Mouse (Mus musculus): ENCODE results near the gene Klhl8.

Gene Klhl8

GRCm38 (mm10) chr5:103813997-103814542, 97.0 kb downstream of the Klhl8 start:
- no peak for DNase-seq (ENCODE audit: low read depth, low spot score)

- DNase-seq (ENCODE audit: low read depth, low spot score) = no peak
These were observed 97.8 kb downstream of the Klhl8 start for GRCm38 (mm10) chr5:103813291-103813690.

Measured in A20 (cell line).